Mouse (Mus musculus): ENCODE data around the gene Selenof. TPM values are rescaled to one million over a fixed set of nuclear protein-coding genes. Genes with fewer than 3 reads are reported as not detected.

Selenof gene
- polyA plus RNA-seq, 1 experiment from 2014 or later = 291 TPM

- Histone ChIP-seq H3K27me3 (no peaks in the 10 kb centered on the region), H3K4me1 (replicated peaks) (peaks cover 54% of the 10 kb centered on the region), H3K36me3 (replicated peaks) (peaks cover 52% of the 10 kb centered on the region), H3K4me3 (replicated peaks) (no peak overlapping the region), H3K9me3 (replicated peaks) (no peaks in the 10 kb centered on the region), H3K9ac (no peak overlapping the region), H3K27ac (replicated peaks) (0 out of 2 replicates have a peak overlapping the region, but pooled peaks have one; percentile 6), H3K4me2 (peak overlapping the region; percentile 17; the same call in 1 of the 2 replicates)
- 71% methylated on average over 5 of the region's 5 CpGs for WGBS (ENCODE audit: insufficient replicate concordance)
- ATAC-seq (ENCODE audit: insufficient read depth) = 0 out of 2 replicates have a peak, but pooled peaks have one; percentile 11
Observed at GRCm38 (mm10) chr3:144583789-144584188, 13.7 kb downstream of the Selenof start.

GRCm38 (mm10) chr3:144584789-144585553, 14.9 kb downstream of the Selenof start:
- 55% methylated on average over 6 of the region's 6 CpGs for WGBS (ENCODE audit: insufficient replicate concordance)
- Histone ChIP-seq H3K4me2 (no peak overlapping the region), H3K36me3 (replicated peaks) (peaks cover 54% of the 10 kb centered on the region), H3K9me3 (replicated peaks) (no peaks in the 10 kb centered on the region), H3K27me3 (no peaks in the 10 kb centered on the region), H3K27ac (replicated peaks) (peak overlapping the region; percentile 24; the same call in 1 of the 2 replicates), H3K4me3 (replicated peaks) (no peak overlapping the region), H3K9ac (no peak overlapping the region), H3K4me1 (replicated peaks) (peaks cover 47% of the 10 kb centered on the region)
- no peak for ATAC-seq (ENCODE audit: insufficient read depth)

GRCm38 (mm10) chr3:144586731-144587130, 16.6 kb downstream of the Selenof start:
- H3K4me2 ChIP-seq = no peak overlapping the region
- no peaks in the 10 kb centered on the region for H3K9me3 ChIP-seq (replicated peaks)
- peaks cover 64% of the 10 kb centered on the region for H3K36me3 ChIP-seq (replicated peaks)
- WGBS (ENCODE audit: insufficient replicate concordance) = 86% methylated on average over 7 of the region's 7 CpGs
- no peak for ATAC-seq (ENCODE audit: insufficient read depth)
- H3K4me3 ChIP-seq (replicated peaks) = no peak overlapping the region
- no peaks in the 10 kb centered on the region for H3K27me3 ChIP-seq
- no peak overlapping the region for H3K27ac ChIP-seq (replicated peaks)
- H3K4me1 ChIP-seq (replicated peaks) = peaks cover 36% of the 10 kb centered on the region
- no peak overlapping the region for H3K9ac ChIP-seq

GRCm38 (mm10) chr3:144589189-144589890, 19.2 kb downstream of the Selenof start:
- Histone ChIP-seq H3K4me3 (replicated peaks) (no peak overlapping the region), H3K4me2 (no peak overlapping the region), H3K27ac (replicated peaks) (no peak overlapping the region), H3K9ac (no peak overlapping the region), H3K9me3 (replicated peaks) (no peaks in the 10 kb centered on the region), H3K27me3 (no peaks in the 10 kb centered on the region), H3K36me3 (replicated peaks) (peaks cover 66% of the 10 kb centered on the region), H3K4me1 (replicated peaks) (peaks cover 25% of the 10 kb centered on the region)
- 80% methylated on average over 8 of the region's 8 CpGs for WGBS (ENCODE audit: insufficient replicate concordance)
- no peak for ATAC-seq (ENCODE audit: insufficient read depth)

GRCm38 (mm10) chr3:144592992-144593785, 23.1 kb downstream of the Selenof start:
- Histone ChIP-seq H3K4me3 (replicated peaks) (no peak overlapping the region), H3K27me3 (no peaks in the 10 kb centered on the region), H3K9ac (no peak overlapping the region), H3K36me3 (replicated peaks) (peaks cover 75% of the 10 kb centered on the region), H3K4me1 (replicated peaks) (peaks cover 9% of the 10 kb centered on the region), H3K9me3 (replicated peaks) (no peaks in the 10 kb centered on the region), H3K4me2 (no peak overlapping the region), H3K27ac (replicated peaks) (no peak overlapping the region)
- ATAC-seq (ENCODE audit: insufficient read depth) = no peak
- WGBS (ENCODE audit: insufficient replicate concordance) = 63% methylated on average over 9 of the region's 9 CpGs

- ATAC-seq (ENCODE audit: insufficient read depth) = no peak
- Histone ChIP-seq H3K4me3 (replicated peaks) (no peak overlapping the region), H3K27me3 (no peaks in the 10 kb centered on the region), H3K36me3 (replicated peaks) (peaks cover 56% of the 10 kb centered on the region), H3K27ac (replicated peaks) (no peak overlapping the region), H3K9me3 (replicated peaks) (no peaks in the 10 kb centered on the region), H3K9ac (no peak overlapping the region), H3K4me1 (replicated peaks) (peaks cover 9% of the 10 kb centered on the region), H3K4me2 (no peak overlapping the region)
- 87% methylated on average over 4 of the region's 4 CpGs for WGBS (ENCODE audit: insufficient replicate concordance)
Observed at GRCm38 (mm10) chr3:144597121-144597520, 27.0 kb downstream of the Selenof start.

GRCm38 (mm10) chr3:144597790-144598467, 27.8 kb downstream of the Selenof start:
- H3K4me2 ChIP-seq = no peak overlapping the region
- no peaks in the 10 kb centered on the region for H3K9me3 ChIP-seq (replicated peaks)
- peaks cover 54% of the 10 kb centered on the region for H3K36me3 ChIP-seq (replicated peaks)
- no peak overlapping the region for H3K27ac ChIP-seq (replicated peaks)
- 85% methylated on average over 12 of the region's 12 CpGs for WGBS (ENCODE audit: insufficient replicate concordance)
- no peaks in the 10 kb centered on the region for H3K27me3 ChIP-seq
- no peak overlapping the region for H3K9ac ChIP-seq
- peaks cover 6% of the 10 kb centered on the region for H3K4me1 ChIP-seq (replicated peaks)
- H3K4me3 ChIP-seq (replicated peaks) = no peak overlapping the region
- no peak for ATAC-seq (ENCODE audit: insufficient read depth)

GRCm38 (mm10) chr3:144602413-144602812, 32.3 kb downstream of the Selenof start:
- Histone ChIP-seq H3K27me3 (no peaks in the 10 kb centered on the region), H3K36me3 (replicated peaks) (peaks cover 23% of the 10 kb centered on the region), H3K4me3 (replicated peaks) (no peak overlapping the region), H3K9ac (no peak overlapping the region), H3K9me3 (replicated peaks) (no peaks in the 10 kb centered on the region), H3K4me2 (no peak overlapping the region), H3K4me1 (replicated peaks) (0 out of 2 replicates have a peak, but pooled peaks cover 8% of the 10 kb centered on the region), H3K27ac (replicated peaks) (no peak overlapping the region)
- 54% methylated on average over 4 of the region's 4 CpGs for WGBS (ENCODE audit: insufficient replicate concordance)
- no peak for ATAC-seq (ENCODE audit: insufficient read depth)

GRCm38 (mm10) chr3:144602819-144603218, 32.7 kb downstream of the Selenof start:
- no peak overlapping the region for H3K9ac ChIP-seq
- 53% methylated on average over 7 of the region's 7 CpGs for WGBS (ENCODE audit: insufficient replicate concordance)
- H3K9me3 ChIP-seq (replicated peaks) = no peaks in the 10 kb centered on the region
- H3K27me3 ChIP-seq = no peaks in the 10 kb centered on the region
- no peak for ATAC-seq (ENCODE audit: insufficient read depth)
- peaks cover 20% of the 10 kb centered on the region for H3K36me3 ChIP-seq (replicated peaks)
- H3K27ac ChIP-seq (replicated peaks) = no peak overlapping the region
- peaks cover 9% of the 10 kb centered on the region for H3K4me1 ChIP-seq (replicated peaks)
- H3K4me2 ChIP-seq = no peak overlapping the region
- H3K4me3 ChIP-seq (replicated peaks) = no peak overlapping the region

- Histone ChIP-seq H3K9me3 (replicated peaks) (no peaks in the 10 kb centered on the region), H3K4me3 (replicated peaks) (no peak overlapping the region), H3K36me3 (replicated peaks) (peaks cover 13% of the 10 kb centered on the region), H3K4me2 (no peak overlapping the region), H3K27ac (replicated peaks) (no peak overlapping the region), H3K4me1 (replicated peaks) (peaks cover 16% of the 10 kb centered on the region), H3K9ac (no peak overlapping the region), H3K27me3 (no peaks in the 10 kb centered on the region)
- WGBS (ENCODE audit: insufficient replicate concordance) = 61% methylated on average over 3 of the region's 3 CpGs
- ATAC-seq (ENCODE audit: insufficient read depth) = no peak
Observed at GRCm38 (mm10) chr3:144603558-144603957, 33.5 kb downstream of the Selenof start.
